Mouse (Mus musculus) liver, adult 2 months (tissue): ENCODE results near the gene Qsox2. TPM values are rescaled to one million over a fixed set of nuclear protein-coding genes. Genes with fewer than 3 reads are reported as not detected.

ENCODE experiments used
- DNase-seq: peaks from one replicate; pipeline ENCODE4 v3.0.0-alpha.2; 2011; ENCODE audit warnings: low read depth, low spot score; ENCODE audit errors: extremely low read depth
- H3K27ac ChIP-seq: fragments of 200-500 bp; replicated peaks from 2 replicates; pipeline ENCODE4 v1.5.1; 2012; ENCODE audit warnings: low read depth, mild to moderate bottlenecking, control low read depth, inconsistent platforms, low read length; ENCODE audit not compliant: insufficient read depth
- H3K27me3 ChIP-seq: fragments of 200-500 bp; 2 replicates; pipeline ENCODE4 v1.6.1; 2012; ENCODE audit warnings: mild to moderate bottlenecking, moderate library complexity, low read length, inconsistent platforms; ENCODE audit not compliant: control insufficient read depth, insufficient read depth
- H3K36me3 ChIP-seq: fragments of 200-500 bp; 2 replicates; pipeline ENCODE4 v1.6.1; 2012; ENCODE audit warnings: low read length, inconsistent platforms; ENCODE audit not compliant: control insufficient read depth, insufficient read depth
- H3K4me1 ChIP-seq: fragments of 200-500 bp; 2 replicates; pipeline ENCODE4 v1.6.1; 2011; ENCODE audit warnings: low read length; ENCODE audit not compliant: control insufficient read depth, insufficient read depth
- H3K4me3 ChIP-seq: fragments of 200-500 bp; 2 replicates; pipeline ENCODE4 v1.5.1; 2011; ENCODE audit warnings: low read depth, mild to moderate bottlenecking, control low read depth, low read length, moderate library complexity; ENCODE audit not compliant: insufficient read depth
- H3K79me2 ChIP-seq: fragments of 200-500 bp; 2 replicates; pipeline ENCODE4 v1.6.1; 2012; ENCODE audit warnings: inconsistent platforms, mild to moderate bottlenecking, low read length, moderate library complexity; ENCODE audit not compliant: control insufficient read depth, insufficient read depth
- H3K9ac ChIP-seq: fragments of 200-500 bp; 2 replicates; pipeline ENCODE4 v1.6.1; 2012; ENCODE audit warnings: low read depth, mild to moderate bottlenecking, control low read depth, inconsistent platforms, low read length
- CTCF ChIP-seq: fragments of 200-500 bp; IDR thresholded peaks from 2 replicates; pipeline ENCODE4 v1.5.1; 2011; ENCODE audit warnings: low read depth, low read length, control low read depth
- POLR2A ChIP-seq: fragments of 200-500 bp; IDR thresholded peaks from 2 replicates; pipeline ENCODE4 v1.6.1; 2011; ENCODE audit warnings: low read length, control low read depth; ENCODE audit not compliant: insufficient read depth; ENCODE audit errors: extremely low read depth
- WGBS: fragments of 180-500 bp; shearing (Covaris S2); methylation state at CpG from one replicate; pipeline ENCODE4 v1.1.7; 2018; 5-methylcytosine and 5-hydroxymethylcytosine counted together
- polyA plus RNA-seq: library from polyadenylated mRNA; depleted of rRNA; stranded (reverse); fragments of >200 nt; gene quantifications from 2 replicates; pipeline ENCODE4 v1.2.3, GENCODE M21; 2012
- total RNA-seq: library from RNA; depleted of rRNA; stranded (reverse); fragments of >200 nt; gene quantifications from 2 replicates; pipeline ENCODE4 v1.2.3, GENCODE M21; 2014

Gene Qsox2
- total and polyA plus RNA-seq, 2 experiments: 4.1 to 4.4 TPM

- Histone ChIP-seq H3K9ac (no peak overlapping the region), H3K27ac (no peak overlapping the region), H3K36me3 (peaks cover 10% of the 10 kb centered on the region; the same call in 1 of the 2 replicates), H3K79me2 (no peaks in the 10 kb centered on the region), H3K27me3 (no peaks in the 10 kb centered on the region), H3K4me1 (no peaks in the 10 kb centered on the region), H3K4me3 (no peak overlapping the region)
- WGBS: 75% methylated on average over 3 of the region's 3 CpGs
- DNase-seq: no peak
- TF ChIP-seq POLR2A (no peak), CTCF (no peak)
These were observed 13.4 kb downstream of the Qsox2 start for GRCm38 (mm10) chr2:26223961-26224360.

DNA sequence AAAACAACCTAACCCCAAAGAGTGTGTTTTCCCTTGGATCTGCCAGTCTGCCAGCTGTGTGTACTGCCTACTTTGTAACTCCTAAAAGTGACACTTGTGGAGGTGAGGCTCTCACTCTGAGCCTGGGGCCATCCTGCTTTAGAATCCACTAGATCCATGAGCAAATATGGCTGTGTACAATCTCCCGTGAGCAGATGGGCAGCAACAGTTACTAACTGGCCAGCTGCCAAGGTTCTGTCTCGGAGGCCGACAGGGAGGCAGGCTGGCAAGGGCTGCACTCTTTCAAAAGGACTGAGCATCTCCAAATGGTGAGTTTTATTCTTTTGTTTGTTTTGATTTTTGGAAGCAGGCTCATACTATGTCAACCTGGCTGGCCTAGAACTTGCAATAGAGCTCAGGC is 22.8 kb downstream of the Qsox2 start:
- Histone ChIP-seq H3K27me3 (no peaks in the 10 kb centered on the region), H3K36me3 (peaks cover 11% of the 10 kb centered on the region), H3K9ac (no peak overlapping the region), H3K27ac (no peak overlapping the region), H3K4me1 (0 out of 2 replicates have a peak, but pooled peaks cover 2% of the 10 kb centered on the region), H3K4me3 (no peak overlapping the region), H3K79me2 (no peaks in the 10 kb centered on the region)
- WGBS: 13% methylated on average over 3 of the region's 3 CpGs
- TF ChIP-seq CTCF (no peak), POLR2A (no peak)
- peak; percentile 36 for DNase-seq

DNA sequence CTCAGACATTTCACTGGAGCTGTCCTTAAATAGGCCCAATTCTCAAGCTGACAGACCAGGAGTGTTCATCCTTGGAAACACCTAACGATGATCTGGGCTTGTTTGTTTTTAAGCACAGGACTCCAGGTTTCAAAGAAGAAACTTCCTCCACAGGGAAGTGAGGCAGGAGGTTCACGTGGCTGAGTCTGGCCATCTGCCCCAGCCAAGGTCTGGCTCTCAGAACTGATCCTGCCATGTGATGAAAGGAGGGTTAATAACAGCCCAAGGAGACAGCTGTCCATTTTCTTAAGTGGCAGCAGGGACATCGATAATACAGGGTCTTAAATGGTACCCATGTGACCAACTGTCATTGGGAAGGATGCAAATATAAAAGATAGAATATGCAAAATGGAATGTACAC is 27.8 kb downstream of the Qsox2 start:
- Histone ChIP-seq H3K36me3 (peaks cover 4% of the 10 kb centered on the region; the same call in 1 of the 2 replicates), H3K4me1 (0 out of 2 replicates have a peak, but pooled peaks cover 2% of the 10 kb centered on the region), H3K79me2 (no peaks in the 10 kb centered on the region), H3K4me3 (no peak overlapping the region), H3K27me3 (peaks cover 15% of the 10 kb centered on the region), H3K27ac (no peak overlapping the region), H3K9ac (no peak overlapping the region)
- WGBS: 93% methylated on average over 3 of the region's 3 CpGs
- TF ChIP-seq POLR2A (no peak), CTCF (no peak)
- DNase-seq: no peak

DNA sequence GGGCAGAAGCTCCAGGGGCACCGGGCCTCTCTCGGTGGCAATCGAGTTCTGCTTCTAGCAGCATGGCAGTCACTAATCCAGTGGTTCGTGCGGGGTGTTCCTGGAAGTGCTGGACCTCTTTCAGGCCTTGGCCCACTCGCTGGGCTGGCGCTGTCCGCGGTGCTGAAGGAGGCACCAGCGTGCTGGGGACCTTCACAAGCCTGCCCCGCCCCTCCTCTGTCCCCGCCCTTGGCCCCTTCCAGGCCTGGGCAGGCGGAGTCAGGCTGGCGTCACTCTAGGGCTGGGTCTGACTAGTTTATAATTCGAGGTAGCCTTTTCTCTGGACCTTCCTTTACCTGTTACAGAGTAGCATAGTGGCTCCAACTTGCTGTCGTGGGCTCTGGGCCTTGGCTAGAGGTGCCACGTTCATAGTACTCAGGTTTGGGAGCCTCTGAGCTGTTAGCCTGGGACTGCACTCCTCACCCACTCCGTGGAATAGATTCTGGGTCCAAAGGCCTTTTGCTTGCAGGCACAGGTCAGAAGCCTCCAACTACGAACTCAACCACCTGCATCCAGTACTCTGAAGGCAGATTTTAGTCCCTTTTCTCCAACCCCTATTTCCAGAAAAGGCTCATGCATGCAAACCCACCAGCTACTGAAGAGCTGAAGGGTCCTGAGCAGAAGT is 29.1 kb downstream of the Qsox2 start, which contains the start of gene Lhx3:
Gene Lhx3 (minus strand): TSS at position 164 of the 664 bp plus-strand sequence.
- 8% methylated on average over 19 of the region's 19 CpGs for WGBS
- no peak for TF ChIP-seq CTCF
- TF ChIP-seq POLR2A: no peak
- H3K27me3 ChIP-seq: peaks cover 18% of the 10 kb centered on the region

DNA sequence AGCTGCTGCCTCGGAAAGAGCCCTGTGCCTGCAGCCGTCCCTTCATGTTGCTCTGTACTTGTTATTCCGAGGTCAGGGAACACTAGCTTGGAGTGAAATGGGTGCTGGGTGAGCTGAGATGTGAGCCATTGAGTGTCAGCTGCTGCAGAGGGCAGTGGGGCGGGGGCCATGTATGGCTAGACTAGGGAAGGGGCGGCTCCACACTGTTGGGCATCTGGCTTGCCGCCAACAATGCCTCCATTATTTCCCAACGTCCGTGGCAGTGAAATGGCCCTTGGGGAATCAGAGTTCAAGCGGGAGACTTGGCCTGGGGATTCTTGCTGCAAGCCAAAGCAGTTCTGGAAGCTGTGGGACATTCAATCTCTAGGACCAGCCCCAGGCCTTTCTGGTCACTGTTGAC is 29.8 kb downstream of the Qsox2 start:
- WGBS: 21% methylated on average over 9 of the region's 9 CpGs
- no peak overlapping the region for H3K4me3 ChIP-seq
- H3K27ac ChIP-seq: no peak overlapping the region
- peaks cover 23% of the 10 kb centered on the region for H3K27me3 ChIP-seq
- no peak overlapping the region for H3K9ac ChIP-seq
- no peaks in the 10 kb centered on the region for H3K79me2 ChIP-seq
- TF ChIP-seq POLR2A (no peak), CTCF (no peak)
- no peaks in the 10 kb centered on the region for H3K4me1 ChIP-seq
- DNase-seq: no peak
- H3K36me3 ChIP-seq: no peaks in the 10 kb centered on the region

More for the DNA sequence above, 29.1 kb downstream of the Qsox2 start, which contains the start of gene Lhx3:
- H3K9ac ChIP-seq: no peak within 1 kb of the TSS
- peak; percentile 34 for DNase-seq
- H3K36me3 ChIP-seq: no peaks in the 10 kb centered on the region
- H3K27ac ChIP-seq: no peak within 1 kb of the TSS
- H3K4me1 ChIP-seq: no peaks in the 10 kb centered on the region
- H3K4me3 ChIP-seq: no peak within 1 kb of the TSS
- no peaks in the 10 kb centered on the region for H3K79me2 ChIP-seq

DNA sequence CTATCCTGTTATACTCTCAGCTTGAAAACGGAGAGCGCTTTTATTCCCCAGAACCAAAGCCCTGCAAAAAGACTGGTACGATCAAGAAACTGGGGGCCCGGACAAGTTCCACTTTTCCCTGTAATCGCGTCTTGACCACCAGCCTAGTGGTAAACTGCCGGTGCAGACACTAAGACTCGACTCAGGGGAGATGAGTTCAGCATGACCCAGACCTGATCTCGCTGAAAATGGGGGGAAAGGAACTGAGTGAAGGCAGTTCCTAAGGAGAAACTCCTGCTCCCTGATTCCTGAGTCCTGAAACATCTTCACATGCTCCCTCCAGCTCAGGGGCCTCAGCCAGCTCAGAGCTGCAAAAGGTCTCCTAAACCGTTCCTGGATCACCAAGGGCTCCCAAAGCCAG is 31.6 kb downstream of the Qsox2 start:
- DNase-seq: no peak
- no peaks in the 10 kb centered on the region for H3K36me3 ChIP-seq
- no peak overlapping the region for H3K27ac ChIP-seq
- H3K27me3 ChIP-seq: peaks cover 31% of the 10 kb centered on the region
- no peak overlapping the region for H3K9ac ChIP-seq
- TF ChIP-seq CTCF (no peak), POLR2A (no peak)
- no peaks in the 10 kb centered on the region for H3K4me1 ChIP-seq
- WGBS: 27% methylated on average over 10 of the region's 10 CpGs
- H3K79me2 ChIP-seq: no peaks in the 10 kb centered on the region
- no peak overlapping the region for H3K4me3 ChIP-seq
